Mouse (Mus musculus) thymus, adult 2 months (tissue): Measurements from ENCODE around the gene Cacnb4. TPM values are rescaled to one million over a fixed set of nuclear protein-coding genes. Genes with fewer than 3 reads are reported as not detected.

Experiments used
- DNase-seq: peaks from one replicate; pipeline ENCODE4 v3.0.0; 2021
- H3K27ac ChIP-seq: fragments of 200-500 bp; 2 replicates; pipeline ENCODE4 v1.5.1; 2012; ENCODE audit warnings: low read length, control low read depth; ENCODE audit not compliant: control insufficient read depth, insufficient read depth
- H3K27me3 ChIP-seq: fragments of 200-500 bp; 2 replicates; pipeline ENCODE4 v1.6.1; 2012; ENCODE audit warnings: mild to moderate bottlenecking, low read length, moderate library complexity, mixed read lengths; ENCODE audit not compliant: control insufficient read depth, insufficient read depth
- H3K36me3 ChIP-seq: fragments of 200-500 bp; 2 replicates; pipeline ENCODE4 v1.6.1; 2012; ENCODE audit warnings: mild to moderate bottlenecking, low read length, moderate library complexity; ENCODE audit not compliant: control insufficient read depth, insufficient read depth
- H3K4me1 ChIP-seq: fragments of 200-500 bp; replicated peaks from 2 replicates; pipeline ENCODE4 v1.6.1; 2012; ENCODE audit warnings: low read length; ENCODE audit not compliant: control insufficient read depth, insufficient read depth
- H3K4me3 ChIP-seq: fragments of 200-500 bp; 2 replicates; pipeline ENCODE4 v1.5.1; 2012; ENCODE audit warnings: mild to moderate bottlenecking, low read length, control low read depth, moderate library complexity; ENCODE audit not compliant: control insufficient read depth, insufficient read depth
- CTCF ChIP-seq: fragments of 200-500 bp; IDR thresholded peaks from 2 replicates; pipeline ENCODE4 v1.5.1; 2012; ENCODE audit warnings: mild to moderate bottlenecking, control low read depth, low read length, moderate library complexity, borderline replicate concordance; ENCODE audit not compliant: control insufficient read depth, poor library complexity, insufficient read depth; ENCODE audit errors: extremely low read depth
- POLR2A ChIP-seq: fragments of 200-500 bp; IDR thresholded peaks from 2 replicates; pipeline ENCODE4 v1.6.1; 2012; ENCODE audit warnings: mild to moderate bottlenecking, low read length, control low read depth, moderate library complexity; ENCODE audit not compliant: control insufficient read depth, poor library complexity, insufficient read depth; ENCODE audit errors: extremely low read depth
- WGBS: fragments of 180-500 bp; shearing (Covaris S2); methylation state at CpG from one replicate; pipeline ENCODE4 v1.1.7; 2018; 5-methylcytosine and 5-hydroxymethylcytosine counted together
- polyA plus RNA-seq: library from polyadenylated mRNA; depleted of rRNA; stranded (reverse); fragments of >200 nt; gene quantifications from 2 replicates; pipeline ENCODE4 v1.2.3, GENCODE M21; 2012

Cacnb4 gene
- polyA plus RNA-seq, 1 experiment = 0.04 TPM

DNA sequence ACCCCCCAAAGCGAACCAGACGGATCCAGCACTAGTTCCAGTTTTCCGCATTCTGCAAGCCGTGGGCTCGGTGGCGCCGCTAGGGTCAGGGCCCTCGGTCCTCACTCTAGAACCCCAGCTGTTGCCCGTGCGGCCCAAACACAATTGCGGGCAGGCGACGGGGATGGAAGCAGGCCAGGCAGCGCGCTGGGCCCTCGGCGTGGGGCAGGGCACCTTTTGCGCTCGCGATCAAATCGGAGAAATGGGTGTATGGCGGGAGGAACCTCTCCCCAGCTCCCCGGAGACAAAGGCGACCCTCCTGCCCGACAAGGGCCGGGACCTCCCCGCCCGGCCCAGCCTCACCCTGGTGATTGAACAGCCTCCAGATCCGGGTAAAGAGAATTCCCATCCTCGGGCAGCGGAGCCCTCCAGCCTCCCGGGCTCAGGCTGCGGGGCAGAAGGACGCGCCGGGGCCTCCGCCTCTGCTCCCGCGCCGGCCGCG, 252.3 kb downstream of the Cacnb4 start:
- Histone ChIP-seq H3K36me3 (no peaks in the 10 kb centered on the region), H3K4me3 (peak overlapping the region; percentile 88), H3K27ac (no peak overlapping the region), H3K27me3 (no peaks in the 10 kb centered on the region), H3K4me1 (peaks cover 9% of the 10 kb centered on the region)
- DNase-seq = no peak
- under 1% methylated on average over 42 of the region's 42 CpGs for WGBS
- TF ChIP-seq POLR2A (no peak), CTCF (no peak)

DNA sequence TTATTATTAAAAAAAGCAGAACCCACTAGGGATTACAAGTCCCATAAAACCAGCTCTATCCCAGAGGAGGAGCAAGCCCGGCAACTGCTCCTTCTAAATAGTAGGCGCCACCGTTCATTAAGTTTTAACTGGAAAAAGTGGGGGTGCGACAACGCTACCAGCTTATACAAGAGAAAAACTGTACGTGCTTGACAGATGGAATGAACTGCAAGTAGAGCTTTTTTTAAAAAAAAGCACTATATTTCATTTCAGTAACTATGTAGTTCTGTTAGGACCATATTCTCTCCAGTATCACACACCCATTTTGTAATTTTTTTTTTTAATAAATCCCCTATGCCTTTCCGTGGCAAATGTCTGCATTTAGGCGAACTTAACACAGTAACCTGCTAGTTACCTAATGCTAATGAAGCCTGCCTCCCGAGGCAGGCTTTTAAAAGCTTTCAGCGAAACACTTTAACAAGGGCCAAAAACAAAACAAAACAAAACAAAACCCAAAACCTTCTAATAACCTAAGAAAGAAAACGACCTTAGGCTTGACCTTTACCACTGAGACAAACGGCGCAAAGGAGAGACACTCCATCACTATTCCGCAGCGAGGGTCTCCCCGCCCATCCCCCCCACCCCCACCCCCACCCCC, 252.9 kb downstream of the Cacnb4 start:
- WGBS = 15% methylated on average over 16 of the region's 16 CpGs
- peaks cover 9% of the 10 kb centered on the region for H3K4me1 ChIP-seq
- H3K36me3 ChIP-seq = no peaks in the 10 kb centered on the region
- TF ChIP-seq CTCF (no peak), POLR2A (no peak)
- no peak overlapping the region for H3K27ac ChIP-seq
- no peak for DNase-seq
- no peaks in the 10 kb centered on the region for H3K27me3 ChIP-seq
- H3K4me3 ChIP-seq = peak overlapping the region; percentile 88

DNA sequence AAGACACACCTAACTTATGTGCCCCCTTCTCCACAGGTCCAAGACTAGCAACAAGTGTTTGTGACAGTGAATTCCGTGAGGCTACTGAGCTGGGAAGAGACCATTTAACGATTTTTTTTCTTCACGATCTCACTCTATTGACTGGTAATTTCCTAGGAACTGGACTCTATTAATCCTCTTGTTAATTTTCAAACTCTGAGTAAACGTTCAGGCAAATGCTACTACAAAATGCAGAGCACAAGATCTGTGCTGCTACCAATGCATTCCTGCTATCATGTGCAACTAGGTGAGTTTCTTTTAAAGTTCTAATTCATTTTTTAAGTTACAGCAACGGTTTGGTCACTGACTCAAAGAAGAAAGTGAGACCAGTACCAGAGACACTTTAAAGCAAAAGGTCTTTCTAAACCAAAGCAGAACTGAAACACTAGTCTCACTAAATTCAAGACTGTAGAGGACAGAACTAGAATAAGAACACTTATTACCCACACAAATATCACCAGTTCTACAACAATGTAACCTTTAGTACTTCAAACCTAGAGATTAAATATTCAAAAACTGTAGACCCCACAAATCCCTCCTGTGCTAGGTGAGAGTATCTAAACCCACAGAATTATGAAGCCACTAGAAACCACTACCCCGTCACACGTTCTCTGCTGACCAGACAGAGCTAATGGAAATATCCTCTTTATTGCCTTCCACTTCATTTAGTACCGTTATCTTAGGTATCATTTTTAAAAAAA, 253.6 kb downstream of the Cacnb4 start:
- Histone ChIP-seq H3K4me3 (no peak overlapping the region), H3K27me3 (no peaks in the 10 kb centered on the region)

DNA sequence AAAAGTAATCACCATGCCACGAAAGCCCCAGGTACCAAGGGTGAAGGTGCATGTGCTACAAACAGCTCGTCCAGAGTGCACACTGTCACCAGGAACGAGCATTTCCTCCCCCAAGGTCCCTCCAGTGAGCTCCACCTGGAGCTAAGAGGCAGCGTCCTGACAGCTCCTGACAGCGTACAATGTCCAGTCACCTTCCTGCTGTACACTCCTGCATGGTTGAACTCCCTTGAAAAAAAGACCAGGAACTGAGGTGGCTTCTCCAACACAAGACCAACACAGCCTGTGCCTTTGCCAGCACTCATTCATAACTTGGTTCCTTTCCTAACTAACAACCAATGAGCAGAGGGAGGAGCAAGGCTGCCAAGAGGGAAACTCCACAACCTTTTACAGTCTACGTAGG, 255.4 kb downstream of the Cacnb4 start:
- H3K4me1 ChIP-seq = peaks cover 9% of the 10 kb centered on the region
- TF ChIP-seq CTCF (no peak), POLR2A (no peak)
- 62% methylated on average over 6 of the region's 6 CpGs for WGBS
- H3K36me3 ChIP-seq = no peaks in the 10 kb centered on the region
- no peak overlapping the region for H3K27ac ChIP-seq
- no peak overlapping the region for H3K4me3 ChIP-seq
- no peak for DNase-seq
- no peaks in the 10 kb centered on the region for H3K27me3 ChIP-seq

More for the DNA sequence above, 253.6 kb downstream of the Cacnb4 start:
- Histone ChIP-seq H3K4me1 (peaks cover 9% of the 10 kb centered on the region), H3K36me3 (no peaks in the 10 kb centered on the region), H3K27ac (no peak overlapping the region)
- TF ChIP-seq CTCF = no peak
- no peak for TF ChIP-seq POLR2A
- no peak for DNase-seq
- WGBS = 78% methylated on average over 8 of the region's 8 CpGs

DNA sequence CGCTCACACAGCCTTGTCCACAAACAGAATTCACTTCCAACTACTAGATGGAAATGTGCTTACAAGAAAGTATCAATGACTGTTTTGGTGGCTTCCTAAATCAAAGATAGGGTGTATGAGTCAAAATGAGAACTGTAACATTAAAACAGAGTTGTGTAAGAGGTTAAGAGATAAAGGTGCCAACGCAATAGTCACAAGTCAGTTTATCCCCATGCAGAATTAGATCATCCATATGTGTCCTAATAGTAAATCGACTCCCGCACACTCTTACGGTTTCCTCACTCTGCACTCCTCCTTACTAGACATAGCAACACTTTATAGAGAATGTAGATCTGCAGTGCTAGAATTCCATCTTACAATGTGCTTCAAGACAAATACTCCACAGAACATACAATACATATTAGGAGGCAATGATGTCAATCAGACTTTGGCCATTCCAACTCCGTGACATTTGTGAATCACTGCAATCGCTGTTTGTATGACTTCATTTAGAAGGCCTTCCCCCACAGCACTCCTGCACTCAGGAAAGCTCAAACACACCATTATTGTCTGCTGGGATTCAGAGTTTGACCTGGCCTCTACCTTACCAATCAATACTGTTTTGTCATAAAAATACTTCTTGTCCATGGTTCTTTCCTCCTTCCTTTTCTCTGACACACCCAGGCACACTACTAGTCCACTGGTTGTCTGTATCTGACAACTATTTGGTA, 256.5 kb downstream of the Cacnb4 start:
- DNase-seq = no peak
- Histone ChIP-seq H3K4me3 (no peak overlapping the region), H3K36me3 (0 out of 2 replicates have a peak, but pooled peaks cover 6% of the 10 kb centered on the region), H3K4me1 (peaks cover 9% of the 10 kb centered on the region), H3K27me3 (no peaks in the 10 kb centered on the region), H3K27ac (no peak overlapping the region)
- no peak for TF ChIP-seq POLR2A
- no peak for TF ChIP-seq CTCF
- 97% methylated on average over 7 of the region's 7 CpGs for WGBS

DNA sequence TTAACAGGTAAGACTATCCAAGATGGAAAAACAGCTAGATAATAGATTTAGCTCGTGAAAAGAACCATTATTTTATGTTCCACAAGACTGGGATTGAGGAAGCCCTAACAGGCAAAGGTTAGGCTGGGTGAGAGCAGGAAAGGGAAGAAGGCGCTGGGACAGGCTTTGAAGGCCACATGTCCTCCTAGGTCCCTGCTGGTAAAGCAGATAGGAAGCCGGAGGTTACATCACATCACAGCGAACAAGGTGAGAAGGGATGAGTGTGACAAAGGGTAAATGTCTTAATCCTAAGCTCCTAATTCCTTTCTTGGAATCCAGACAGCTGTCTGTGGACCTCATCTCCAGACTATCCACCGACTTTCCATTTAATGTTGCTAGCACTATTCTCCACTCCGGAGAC, 257.3 kb downstream of the Cacnb4 start:
- no peak for DNase-seq
- H3K4me1 ChIP-seq = peaks cover 9% of the 10 kb centered on the region
- WGBS = 83% methylated on average over 6 of the region's 6 CpGs
- no peak for TF ChIP-seq CTCF
- TF ChIP-seq POLR2A = no peak
- no peak overlapping the region for H3K4me3 ChIP-seq
- H3K36me3 ChIP-seq = 0 out of 2 replicates have a peak, but pooled peaks cover 6% of the 10 kb centered on the region
- no peak overlapping the region for H3K27ac ChIP-seq
- no peaks in the 10 kb centered on the region for H3K27me3 ChIP-seq
